ENCODE assay signal across 9 mouse cellular contexts in the genomic region with DNA sequence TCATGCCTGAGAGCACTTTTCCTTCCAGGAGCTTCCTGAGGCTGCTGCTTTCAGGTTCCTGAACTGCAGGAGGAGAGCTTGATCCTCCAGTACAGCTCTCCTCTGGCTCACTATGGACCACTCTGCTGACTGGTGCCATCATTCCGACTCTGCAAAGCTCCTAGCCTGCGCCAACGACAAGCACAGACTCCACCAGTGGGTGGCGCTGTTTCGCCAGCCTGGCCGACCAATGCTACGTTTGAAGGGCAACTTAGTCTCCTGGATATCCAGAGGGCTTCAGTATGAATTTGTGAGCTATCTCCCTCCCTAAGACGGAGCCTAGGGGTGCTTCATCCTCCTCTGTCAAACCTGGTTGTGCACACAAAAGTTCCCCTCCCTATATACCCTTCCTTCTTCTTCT. TPM values are rescaled to one million over a fixed set of nuclear protein-coding genes. Genes with fewer than 3 reads are reported as not detected.
A peak's percentile ranks its signal among the peaks of the same experiment; 100 is the strongest.
DNase-seq lines count a peak whose midpoint lies in the region; ATAC-seq and TF ChIP-seq lines count a peak whose summit lies in the region.
"Had no signal": no experiment of that assay in that cellular context is flagged by ENCODE, and none has a peak within 500 bp of the region (broad histone marks: within the 10 kb centered on the region; RNA-seq: fewer than 3 reads in every experiment).

No protein-coding gene starts in this region.

- peak; percentile 40 for DNase-seq in ES-E14 (ENCODE audit: low read depth, low spot score)
- peak; percentile 9 for DNase-seq in c-Kit-positive CD71-positive TER-119-positive erythroid progenitor cells, embryonic 14.5 days (ENCODE audit: low spot score)
- peak; percentile 58 to 76 for DNase-seq in heart, postnatal 10 days
- peak; percentile 14 to 25 for DNase-seq in left cerebral cortex, postnatal 36 days (ENCODE audit: low spot score in 2 of 2)
- peak; percentile 26 to 52 for DNase-seq in right cerebral cortex, postnatal 10 days (ENCODE audit: low spot score in 2 of 2)
- DNase-seq in Muller cell, postnatal 12 days (ENCODE audit: inconsistent ontology term), result no peak

- no peak overlapping the region for H3K4me3 ChIP-seq in intestine, postnatal 0 days (ENCODE audit: low read depth, low read length)
- no peak overlapping the region for H3K4me3 ChIP-seq in intestine, embryonic 15.5 days (replicated peaks)
- H3K4me3 ChIP-seq in ES-E14 (ENCODE audit: insufficient read depth in 1 of 2, low read depth in 1 of 2, low read length in 2 of 2, poor library complexity in 1 of 2, severe bottlenecking in 1 of 2), result no peak overlapping the region
- H3K4me3 ChIP-seq: midbrain, embryonic 12.5 days had no signal

- H3K4me1 ChIP-seq in intestine, postnatal 0 days (replicated peaks; ENCODE audit: control insufficient read depth, insufficient read depth, low read length), result no peaks in the 10 kb centered on the region
- H3K4me1 ChIP-seq in intestine, embryonic 15.5 days (replicated peaks), result no peaks in the 10 kb centered on the region
- peaks cover 0 to 2% of the 10 kb centered on the region in 2 experiments; a peak in 1 of 4 replicates for H3K4me1 ChIP-seq in ES-E14 (ENCODE audit: control insufficient read depth in 2 of 2, insufficient read depth in 2 of 2, low read length in 2 of 2, poor library complexity in 1 of 2)

- no peaks in the 10 kb centered on the region for H3K9me3 ChIP-seq in intestine, postnatal 0 days (ENCODE audit: control insufficient read depth)
- H3K9me3 ChIP-seq in intestine, embryonic 15.5 days, result no peaks in the 10 kb centered on the region
- H3K9me3 ChIP-seq in ES-E14 (ENCODE audit: control insufficient read depth, insufficient read depth, low read depth, low read length), result no peaks in the 10 kb centered on the region
- H3K9me3 ChIP-seq: midbrain, embryonic 12.5 days had no signal

- H3K4me2 ChIP-seq in intestine, postnatal 0 days (replicated peaks; ENCODE audit: low read depth), result no peak overlapping the region
- H3K4me2 ChIP-seq in intestine, embryonic 15.5 days (replicated peaks), result no peak overlapping the region
- H3K4me2 ChIP-seq: midbrain, embryonic 12.5 days had no signal

- in situ Hi-C loops in ES-E14 (cut with MboI; ENCODE audit: low sequenced_read_pairs in 2 of 2, unreplicated experiment in 2 of 2), result no loop called here

- 13% methylated on average over 8 of the region's 8 CpGs for WGBS in intestine, postnatal 0 days
- 11% methylated on average over 8 of the region's 8 CpGs for WGBS in intestine, embryonic 15.5 days

- H3K36me3 ChIP-seq in intestine, postnatal 0 days (ENCODE audit: control insufficient read depth, insufficient read depth), result no peaks in the 10 kb centered on the region
- no peaks in the 10 kb centered on the region for H3K36me3 ChIP-seq in intestine, embryonic 15.5 days
- no peaks in the 10 kb centered on the region for H3K36me3 ChIP-seq in ES-E14 (ENCODE audit: control insufficient read depth, insufficient read depth, low read length, poor library complexity, severe bottlenecking)
- H3K36me3 ChIP-seq: midbrain, embryonic 12.5 days had no signal

- TF ChIP-seq CTCF in intestine, postnatal 0 days (IDR thresholded peaks at IDR 0.05; ENCODE audit: low read depth), result peak; percentile 89

- no peaks in the 10 kb centered on the region for H3K27me3 ChIP-seq in intestine, postnatal 0 days (replicated peaks; ENCODE audit: control insufficient read depth, insufficient read depth, low read length)
- no peaks in the 10 kb centered on the region for H3K27me3 ChIP-seq in intestine, embryonic 15.5 days (replicated peaks)
- H3K27me3 ChIP-seq: midbrain, embryonic 12.5 days had no signal

- no peak overlapping the region for H3K27ac ChIP-seq in intestine, postnatal 0 days (ENCODE audit: low read depth, low read length)
- H3K27ac ChIP-seq in intestine, embryonic 15.5 days, result no peak overlapping the region
- no peak overlapping the region for H3K27ac ChIP-seq in ES-E14 (ENCODE audit: insufficient read depth, low read depth, low read length, poor library complexity, severe bottlenecking)
- H3K27ac ChIP-seq: midbrain, embryonic 12.5 days had no signal

- intact Hi-C loops in heart, postnatal 10 days (cut with DNase I), result loop anchor here (2.0 kb wide), 1 partner anchor 41 kb away; no protein-coding TSS in a partner anchor
- intact Hi-C loops in left cerebral cortex, postnatal 36 days (cut with DNase I), result loop anchor here (2.0 kb wide), 1 partner anchor 41 kb away; no protein-coding TSS in a partner anchor

- no peak overlapping the region for H3K9ac ChIP-seq in intestine, postnatal 0 days (ENCODE audit: low read depth, low read length)
- no peak overlapping the region for H3K9ac ChIP-seq in intestine, embryonic 15.5 days
- no peak overlapping the region for H3K9ac ChIP-seq in ES-E14 (ENCODE audit: insufficient read depth, low read depth, low read length, poor library complexity, severe bottlenecking)
- H3K9ac ChIP-seq: midbrain, embryonic 12.5 days had no signal

- ATAC-seq in intestine, postnatal 0 days, result no peak
- no peak for ATAC-seq in intestine, embryonic 15.5 days

TF ChIP-seq in ES-E14, 5 proteins besides CTCF, POLR2A, EP300 and RAD21:
- TF ChIP-seq CHD2 (IDR thresholded peaks at IDR 0.05; ENCODE audit: low read depth, low read length), result no peak
- TF ChIP-seq ZC3H11A (IDR thresholded peaks at IDR 0.05; ENCODE audit: borderline replicate concordance, low read depth, low read length), result peak; percentile 31; the same call in 1 of the 2 replicates

RNA-seq across cellular contexts. Expression of a gene that starts 43.0 kb away (rescaled TPM):
- 2.2 and 2.7 TPM in 2 replicates for polyA plus RNA-seq in intestine, postnatal 0 days (2015; fragmentation: Nextera tagmentation; extraction: Ambion mirVana)
- polyA plus RNA-seq in intestine, embryonic 15.5 days (2015; fragmentation: Nextera tagmentation; extraction: Ambion mirVana), result 9.6 and 10.8 TPM in 2 replicates
- 2.9 and 5.8 TPM in 2 replicates for total RNA-seq in ES-E14 (2012; rRNA removed)
- total RNA-seq in heart, postnatal 10 days (2021), result 10 to 100 TPM in 1 of 2 experiments, 1 to 10 TPM in 1; 9.7 to 12.7 TPM
- 10 to 100 TPM in 1 of 2 experiments, 1 to 10 TPM in 1; 8.3 to 13.7 TPM for total RNA-seq in left cerebral cortex, postnatal 36 days (2021)
